Mouse (Mus musculus) forebrain, embryonic 16.5 days (tissue): ENCODE data around the gene Glod4. TPM values are rescaled to one million over a fixed set of nuclear protein-coding genes. Genes with fewer than 3 reads are reported as not detected.

Experiments used
- ATAC-seq: fragments of 200-750 bp; cut with Nextera tagmentation; 2 replicates; pipeline ENCODE4 v1.8.0; 2017; ENCODE audit warnings: mild to moderate bottlenecking, moderate library complexity
- H3K27ac ChIP-seq: fragments of 300-500 bp; sonication (generic); 2 replicates; pipeline ENCODE4 v1.5.1; 2014; ENCODE audit warnings: low read length, control low read depth
- H3K27me3 ChIP-seq: fragments of 300-500 bp; sonication (generic); replicated peaks from 2 replicates; pipeline ENCODE4 v1.6.1; 2014; ENCODE audit warnings: low read length; ENCODE audit not compliant: control insufficient read depth, insufficient read depth
- H3K36me3 ChIP-seq: fragments of 300-500 bp; sonication (generic); 2 replicates; pipeline ENCODE4 v1.6.1; 2014; ENCODE audit not compliant: control insufficient read depth, insufficient read depth
- H3K4me1 ChIP-seq: fragments of 300-500 bp; sonication (generic); replicated peaks from 2 replicates; pipeline ENCODE4 v1.6.1; 2014; ENCODE audit warnings: low read length; ENCODE audit not compliant: control insufficient read depth, insufficient read depth
- H3K4me2 ChIP-seq: fragments of 300-500 bp; sonication (generic); 2 replicates; pipeline ENCODE4 v1.6.1; 2014; ENCODE audit warnings: mild to moderate bottlenecking, low read length, control low read depth
- H3K4me3 ChIP-seq: fragments of 300-500 bp; sonication (generic); replicated peaks from 2 replicates; pipeline ENCODE4 v1.5.1; 2014; ENCODE audit warnings: mild to moderate bottlenecking, low read length, control low read depth
- H3K9ac ChIP-seq: fragments of 300-500 bp; sonication (generic); replicated peaks from 2 replicates; pipeline ENCODE4 v1.6.1; 2014; ENCODE audit warnings: low read depth, low read length, control low read depth
- H3K9me3 ChIP-seq: fragments of 300-500 bp; sonication (generic); 2 replicates; pipeline ENCODE4 v1.6.1; 2016; ENCODE audit warnings: low read length; ENCODE audit not compliant: control insufficient read depth
- WGBS: fragments of 180-500 bp; shearing (Covaris S2); extraction: QIAGEN DNeasy Blood & Tissue Kit; methylation state at CpG from one replicate; pipeline ENCODE4 v1.1.7; 2014; 5-methylcytosine and 5-hydroxymethylcytosine counted together
- polyA plus RNA-seq: library from polyadenylated mRNA; unstranded; fragments of >200 nt; fragmentation: Nextera tagmentation; extraction: Ambion mirVana; gene quantifications from 2 replicates; pipeline ENCODE4 v1.2.1, GENCODE M21; 2015

Gene Glod4
- polyA plus RNA-seq, 1 experiment from 2014 or later: 127 TPM

DNA sequence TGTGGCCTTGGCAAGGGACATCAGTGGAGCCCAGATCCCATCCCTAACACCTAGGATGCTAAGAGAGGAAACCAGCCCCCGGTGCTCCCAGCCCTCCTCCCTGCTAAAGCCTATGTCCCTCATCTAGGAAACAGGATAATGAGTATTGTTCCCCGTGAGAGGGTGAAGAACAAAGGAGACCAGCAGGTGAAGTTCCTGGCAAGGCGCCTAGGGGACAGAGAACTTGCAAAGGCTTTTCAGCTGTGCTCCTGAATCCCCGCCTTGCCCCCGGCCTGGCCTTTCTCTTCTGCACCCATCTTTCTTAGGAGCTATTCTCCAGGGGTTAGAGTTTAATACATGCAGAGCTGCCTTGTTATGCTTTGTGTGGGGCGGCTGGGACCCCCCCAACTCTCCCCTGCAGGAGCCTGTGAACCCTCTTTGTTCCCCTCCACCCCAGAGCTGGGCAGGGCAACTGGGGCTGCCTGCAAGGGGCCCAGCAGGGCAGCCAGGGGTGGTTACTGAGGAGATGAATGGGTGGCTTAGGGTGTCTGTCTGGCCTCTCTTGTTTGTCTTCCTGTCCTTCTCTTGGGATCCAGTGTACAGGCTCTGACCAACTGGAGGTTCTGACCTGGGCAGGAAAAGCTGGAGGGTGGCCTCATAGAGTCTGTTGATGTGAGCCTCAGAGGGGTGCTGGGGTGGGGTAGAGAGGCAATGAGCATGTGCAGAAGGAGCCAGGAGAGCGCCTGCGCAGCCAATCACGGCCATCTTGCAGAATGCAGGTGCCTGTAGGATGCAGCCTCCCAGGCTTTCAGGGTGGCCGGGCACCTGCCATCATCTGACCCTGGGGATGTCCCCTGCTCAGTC lies 16.9 kb upstream of the Glod4 start:
- Histone ChIP-seq H3K9me3 (no peaks in the 10 kb centered on the region), H3K4me1 (peaks cover 24% of the 10 kb centered on the region), H3K4me3 (no peak overlapping the region), H3K9ac (no peak overlapping the region), H3K27me3 (no peaks in the 10 kb centered on the region), H3K27ac (no peak overlapping the region), H3K4me2 (no peak overlapping the region), H3K36me3 (no peaks in the 10 kb centered on the region)
- WGBS: 35% methylated on average over 10 of the region's 10 CpGs
- ATAC-seq: no peak

GRCm38 (mm10) chr11:76258511-76258910 lies 15.0 kb upstream of the Glod4 start:
- ATAC-seq: no peak
- WGBS: 89% methylated on average over 6 of the region's 6 CpGs
- peaks cover 28% of the 10 kb centered on the region for H3K4me1 ChIP-seq

DNA sequence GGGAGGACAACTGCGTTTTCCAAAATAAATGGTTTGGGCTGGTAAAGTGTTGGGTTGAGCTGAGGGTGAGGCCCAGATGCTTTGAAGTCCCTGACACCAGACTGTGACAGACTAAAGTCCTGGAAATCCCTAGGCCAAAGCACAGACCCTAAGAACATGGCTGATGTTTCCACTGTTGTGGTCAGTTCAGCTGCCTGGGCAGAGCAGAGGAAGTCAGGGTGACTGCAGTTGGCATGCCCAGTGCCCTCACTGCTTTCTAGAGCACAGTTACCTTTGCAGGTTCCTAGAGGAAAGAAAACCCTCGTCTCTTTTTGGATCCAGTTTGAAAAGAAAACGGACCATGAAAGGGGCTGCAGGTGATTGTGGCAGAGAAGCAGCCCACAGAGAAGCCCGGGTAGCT lies 13.9 kb upstream of the Glod4 start:
- Histone ChIP-seq H3K4me1 (peaks cover 17% of the 10 kb centered on the region), H3K36me3 (no peaks in the 10 kb centered on the region), H3K9me3 (no peaks in the 10 kb centered on the region), H3K9ac (no peak overlapping the region), H3K27ac (no peak overlapping the region), H3K4me2 (no peak overlapping the region), H3K27me3 (no peaks in the 10 kb centered on the region), H3K4me3 (no peak overlapping the region)
- no peak for ATAC-seq
- WGBS: 82% methylated on average over 4 of the region's 4 CpGs

More at GRCm38 (mm10) chr11:76258511-76258910, 15.0 kb upstream of the Glod4 start:
- Histone ChIP-seq H3K4me2 (no peak overlapping the region), H3K36me3 (no peaks in the 10 kb centered on the region), H3K9me3 (no peaks in the 10 kb centered on the region), H3K27me3 (no peaks in the 10 kb centered on the region), H3K4me3 (no peak overlapping the region), H3K27ac (no peak overlapping the region), H3K9ac (no peak overlapping the region)

GRCm38 (mm10) chr11:76256129-76256528 lies 12.6 kb upstream of the Glod4 start:
- no peaks in the 10 kb centered on the region for H3K27me3 ChIP-seq
- WGBS: 60% methylated on average over 5 of the region's 5 CpGs
- no peak overlapping the region for H3K27ac ChIP-seq
- peaks cover 23% of the 10 kb centered on the region for H3K4me1 ChIP-seq
- H3K4me3 ChIP-seq: no peak overlapping the region
- no peaks in the 10 kb centered on the region for H3K36me3 ChIP-seq
- H3K9me3 ChIP-seq: no peaks in the 10 kb centered on the region
- ATAC-seq: no peak
- no peak overlapping the region for H3K4me2 ChIP-seq
- H3K9ac ChIP-seq: no peak overlapping the region

GRCm38 (mm10) chr11:76255431-76256001 lies 12.0 kb upstream of the Glod4 start:
- Histone ChIP-seq H3K9ac (no peak overlapping the region), H3K27ac (no peak overlapping the region), H3K9me3 (no peaks in the 10 kb centered on the region), H3K27me3 (no peaks in the 10 kb centered on the region), H3K4me3 (no peak overlapping the region), H3K36me3 (no peaks in the 10 kb centered on the region), H3K4me2 (no peak overlapping the region), H3K4me1 (peaks cover 18% of the 10 kb centered on the region)
- 29% methylated on average over 4 of the region's 4 CpGs for WGBS
- ATAC-seq: peak; percentile 46

DNA sequence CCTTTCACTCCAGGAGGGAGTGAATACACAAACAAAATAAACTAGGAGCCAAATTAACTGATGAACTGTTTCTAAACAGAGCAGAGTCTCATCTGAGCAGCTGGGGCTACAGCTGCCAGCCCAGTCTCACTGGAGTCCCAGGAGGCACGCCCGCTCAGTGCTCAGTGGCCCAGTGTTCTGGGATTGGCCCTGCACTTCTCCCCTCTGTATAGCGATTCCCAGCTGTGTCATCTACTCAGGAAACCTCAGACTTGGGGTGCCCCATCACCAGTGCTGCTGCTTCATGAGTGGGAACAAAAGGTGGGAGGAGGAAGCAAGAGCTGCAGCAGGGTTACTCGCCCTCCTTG lies 10.4 kb upstream of the Glod4 start:
- ATAC-seq: no peak
- Histone ChIP-seq H3K27ac (no peak overlapping the region), H3K27me3 (no peaks in the 10 kb centered on the region), H3K4me2 (no peak overlapping the region), H3K4me3 (no peak overlapping the region), H3K9ac (no peak overlapping the region), H3K4me1 (peaks cover 14% of the 10 kb centered on the region), H3K36me3 (no peaks in the 10 kb centered on the region), H3K9me3 (no peaks in the 10 kb centered on the region)
- 76% methylated on average over 4 of the region's 4 CpGs for WGBS

GRCm38 (mm10) chr11:76253145-76253917 lies 9.8 kb upstream of the Glod4 start:
- Histone ChIP-seq H3K9me3 (no peaks in the 10 kb centered on the region), H3K9ac (no peak overlapping the region), H3K4me1 (peaks cover 14% of the 10 kb centered on the region), H3K27ac (no peak overlapping the region), H3K27me3 (no peaks in the 10 kb centered on the region), H3K36me3 (no peaks in the 10 kb centered on the region), H3K4me3 (no peak overlapping the region), H3K4me2 (no peak overlapping the region)
- peak; percentile 84 for ATAC-seq
- 51% methylated on average over 5 of the region's 5 CpGs for WGBS

- ATAC-seq: no peak
- Histone ChIP-seq H3K36me3 (no peaks in the 10 kb centered on the region), H3K4me1 (peaks cover 14% of the 10 kb centered on the region), H3K9ac (no peak overlapping the region), H3K27ac (no peak overlapping the region), H3K27me3 (no peaks in the 10 kb centered on the region), H3K4me3 (no peak overlapping the region), H3K9me3 (no peaks in the 10 kb centered on the region), H3K4me2 (no peak overlapping the region)
- WGBS: 45% methylated on average over 3 of the region's 3 CpGs
Measured at GRCm38 (mm10) chr11:76252036-76252435, 8.5 kb upstream of the Glod4 start.

DNA sequence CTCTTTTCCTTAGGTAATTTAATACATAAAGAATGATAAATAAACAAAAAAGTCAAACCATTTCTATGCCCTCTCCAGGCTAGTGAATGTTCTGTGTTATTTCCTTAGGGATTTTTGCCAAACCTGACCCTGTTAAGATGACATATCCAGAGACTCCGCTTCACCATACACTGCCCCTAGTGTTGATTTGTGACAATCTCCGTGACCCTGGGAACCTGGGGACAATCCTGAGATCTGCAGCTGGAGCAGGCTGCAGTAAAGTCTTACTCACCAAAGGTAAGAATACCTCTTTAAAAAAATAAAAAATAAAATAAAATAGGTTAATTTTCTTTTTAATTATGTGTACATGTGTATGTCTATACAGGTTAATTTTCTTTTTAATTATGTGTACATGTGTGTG lies 3.7 kb upstream of the Glod4 start:
- no peaks in the 10 kb centered on the region for H3K27me3 ChIP-seq
- H3K36me3 ChIP-seq: no peaks in the 10 kb centered on the region
- no peak for ATAC-seq
- no peak overlapping the region for H3K4me3 ChIP-seq
- H3K9me3 ChIP-seq: no peaks in the 10 kb centered on the region
- H3K4me1 ChIP-seq: peaks cover 22% of the 10 kb centered on the region
- no peak overlapping the region for H3K9ac ChIP-seq
- H3K27ac ChIP-seq: no peak overlapping the region
- H3K4me2 ChIP-seq: no peak overlapping the region
- 57% methylated on average over 2 of the region's 2 CpGs for WGBS
